Mouse (Mus musculus) cerebellum, adult 2 months (tissue): ENCODE results near the gene Ebf1. TPM values are rescaled to one million over a fixed set of nuclear protein-coding genes. Genes with fewer than 3 reads are reported as not detected.

ENCODE experiments used
- DNase-seq, 2 experiments: peaks; one replicate each; pipeline ENCODE4 v3.0.0; 2021
- H3K27ac ChIP-seq: fragments of 200-500 bp; 2 replicates; pipeline ENCODE4 v1.5.1; 2012; ENCODE audit warnings: low read length, control low read depth, inconsistent platforms; ENCODE audit not compliant: insufficient read depth
- H3K27me3 ChIP-seq: fragments of 200-500 bp; 2 replicates; pipeline ENCODE4 v1.6.1; 2012; ENCODE audit warnings: inconsistent platforms, mild to moderate bottlenecking, low read length, moderate library complexity; ENCODE audit not compliant: control insufficient read depth, insufficient read depth
- H3K4me1 ChIP-seq: fragments of 200-500 bp; 2 replicates; pipeline ENCODE4 v1.6.1; 2011; ENCODE audit warnings: low read length; ENCODE audit not compliant: control insufficient read depth, insufficient read depth
- H3K4me3 ChIP-seq: fragments of 200-500 bp; replicated peaks from 2 replicates; pipeline ENCODE3; 2011; ENCODE audit warnings: mild to moderate bottlenecking, low read depth, low read length, control low read depth; ENCODE audit not compliant: insufficient read depth
- CTCF ChIP-seq: fragments of 200-500 bp; IDR thresholded peaks from 2 replicates; pipeline ENCODE4 v1.5.1; 2011; ENCODE audit warnings: low read depth, mild to moderate bottlenecking, control low read depth, low read length, moderate library complexity, borderline replicate concordance; ENCODE audit not compliant: insufficient read depth
- POLR2A ChIP-seq: fragments of 200-500 bp; IDR thresholded peaks from 2 replicates; pipeline ENCODE4 v1.6.1; 2011; ENCODE audit warnings: low read length, control low read depth, borderline replicate concordance; ENCODE audit not compliant: insufficient read depth
- WGBS: fragments of 180-500 bp; shearing (Covaris S2); methylation state at CpG from one replicate; pipeline ENCODE4 v1.1.7; 2018; 5-methylcytosine and 5-hydroxymethylcytosine counted together
- polyA plus RNA-seq: library from polyadenylated mRNA; depleted of rRNA; stranded (reverse); fragments of >200 nt; gene quantifications from 2 replicates; pipeline ENCODE4 v1.2.3, GENCODE M21; 2012

The Ebf1 gene
- polyA plus RNA-seq, 1 experiment: 24.9 TPM

DNA sequence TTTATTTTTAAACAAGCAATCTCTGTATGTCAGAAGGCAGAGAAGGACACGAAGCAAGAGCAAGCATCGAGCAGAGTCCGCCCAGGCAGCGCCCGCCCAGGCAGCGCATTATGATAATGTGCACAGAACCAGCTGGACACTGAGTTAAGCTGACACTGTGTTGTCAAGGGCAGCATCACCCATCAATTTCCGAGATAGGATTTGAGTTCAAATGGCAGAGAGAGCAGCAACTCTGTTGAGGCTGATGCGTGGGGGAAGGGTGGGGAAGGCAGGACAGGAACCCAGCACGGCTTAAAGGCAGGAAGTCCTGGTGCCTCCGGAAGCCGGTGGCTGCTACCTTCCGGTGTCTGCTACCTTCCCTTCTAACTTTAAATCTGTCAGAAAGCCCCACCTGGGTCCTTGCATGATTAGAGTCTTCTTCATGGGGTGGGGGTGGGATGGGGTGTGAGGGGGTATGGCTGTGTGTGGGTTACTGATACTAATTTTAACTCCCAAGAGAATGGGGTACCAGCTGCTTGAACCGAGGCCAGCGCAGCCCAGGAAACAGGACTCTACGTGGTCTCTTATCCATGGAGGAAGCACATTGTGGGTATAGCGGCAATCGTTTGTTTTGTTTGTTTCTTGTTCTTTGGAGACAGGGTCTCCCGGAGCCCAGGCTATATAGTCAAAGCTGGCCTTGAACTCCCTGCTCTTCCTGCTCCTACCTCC, 275.9 kb downstream of the Ebf1 start:
- TF ChIP-seq CTCF (no peak), POLR2A (no peak)
- no peak overlapping the region for H3K4me3 ChIP-seq
- DNase-seq: no peak
- WGBS: 54% methylated on average over 18 of the region's 18 CpGs
- H3K27ac ChIP-seq: no peak overlapping the region
- no peaks in the 10 kb centered on the region for H3K4me1 ChIP-seq
- H3K27me3 ChIP-seq: no peaks in the 10 kb centered on the region

GRCm38 (mm10) chr11:44893986-44894385, 276.9 kb downstream of the Ebf1 start:
- H3K27ac ChIP-seq: no peak overlapping the region
- no peak overlapping the region for H3K4me3 ChIP-seq
- TF ChIP-seq POLR2A (no peak), CTCF (no peak)
- no peaks in the 10 kb centered on the region for H3K27me3 ChIP-seq
- DNase-seq: no peak
- H3K4me1 ChIP-seq: no peaks in the 10 kb centered on the region

GRCm38 (mm10) chr11:44894798-44895197, 277.7 kb downstream of the Ebf1 start:
- WGBS: 66% methylated on average over 4 of the region's 4 CpGs
- Histone ChIP-seq H3K4me1 (no peaks in the 10 kb centered on the region; the same call in 1 of the 2 replicates), H3K27ac (no peak overlapping the region), H3K4me3 (no peak overlapping the region), H3K27me3 (no peaks in the 10 kb centered on the region)
- DNase-seq: no peak
- TF ChIP-seq POLR2A (no peak), CTCF (no peak)

GRCm38 (mm10) chr11:44895893-44896292, 278.8 kb downstream of the Ebf1 start:
- TF ChIP-seq CTCF (no peak), POLR2A (no peak)
- H3K27me3 ChIP-seq: no peaks in the 10 kb centered on the region
- no peak for DNase-seq
- no peak overlapping the region for H3K4me3 ChIP-seq
- 96% methylated on average over 1 of the region's 1 CpGs for WGBS
- H3K27ac ChIP-seq: no peak overlapping the region
- no peaks in the 10 kb centered on the region; the same call in 1 of the 2 replicates for H3K4me1 ChIP-seq

DNA sequence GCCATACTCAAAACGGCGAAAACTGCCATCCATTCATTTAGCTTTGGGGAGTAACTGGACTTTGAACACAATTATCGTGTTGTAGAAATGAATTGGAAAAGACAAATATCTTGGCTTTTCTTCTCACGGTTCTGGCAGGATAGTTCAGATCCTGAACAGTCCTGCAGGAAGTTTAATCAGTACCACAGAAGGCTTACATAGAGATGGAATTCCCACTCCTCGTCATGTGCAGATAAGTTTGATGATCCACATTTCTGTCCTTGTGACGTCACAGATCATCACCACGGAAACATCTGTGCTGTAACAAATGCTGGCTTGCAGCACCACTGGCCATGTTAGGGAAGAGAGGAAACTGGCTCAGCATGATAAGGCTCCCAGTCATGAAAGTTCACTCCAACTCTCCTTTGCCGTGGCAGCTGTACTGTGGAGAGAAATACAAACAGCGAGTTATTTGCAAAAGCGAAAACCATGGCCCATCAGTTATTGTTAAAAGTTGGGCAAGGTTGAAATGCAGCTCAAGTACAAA, 280.1 kb downstream of the Ebf1 start:
- Histone ChIP-seq H3K4me3 (no peak overlapping the region), H3K4me1 (peaks cover 4% of the 10 kb centered on the region; the same call in 1 of the 2 replicates), H3K27me3 (no peaks in the 10 kb centered on the region), H3K27ac (no peak overlapping the region)
- WGBS: 58% methylated on average over 10 of the region's 10 CpGs
- no peak for DNase-seq
- TF ChIP-seq POLR2A (no peak), CTCF (no peak)

DNA sequence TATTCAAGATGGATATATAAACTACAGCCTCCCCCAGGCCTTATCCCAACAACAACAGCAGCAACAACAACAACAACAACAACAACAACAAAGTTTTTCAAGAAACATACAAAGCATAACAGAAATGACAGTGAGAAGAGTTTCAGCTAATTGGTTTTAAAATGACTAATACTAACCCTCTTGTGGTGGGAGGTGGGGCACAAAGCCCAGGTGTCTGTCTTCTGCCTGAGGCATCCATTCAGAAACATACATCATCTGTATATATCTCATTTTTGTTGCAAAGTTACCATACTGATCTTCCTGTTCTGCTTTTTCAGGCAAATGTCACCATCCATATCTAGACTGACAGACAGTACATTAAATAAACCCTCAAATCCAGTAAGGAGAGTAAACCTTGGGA, 282.4 kb downstream of the Ebf1 start:
- Histone ChIP-seq H3K4me1 (peaks cover 4% of the 10 kb centered on the region; the same call in 1 of the 2 replicates), H3K27ac (no peak overlapping the region), H3K4me3 (no peak overlapping the region), H3K27me3 (no peaks in the 10 kb centered on the region)
- DNase-seq: no peak
- no peak for TF ChIP-seq CTCF
- TF ChIP-seq POLR2A: no peak

- no peak for TF ChIP-seq POLR2A
- no peak for TF ChIP-seq CTCF
- WGBS: 36% methylated on average over 7 of the region's 7 CpGs
- Histone ChIP-seq H3K27me3 (no peaks in the 10 kb centered on the region), H3K4me3 (no peak overlapping the region), H3K4me1 (peaks cover 4% of the 10 kb centered on the region; the same call in 1 of the 2 replicates), H3K27ac (no peak overlapping the region)
- DNase-seq: peak in 1 of 2 experiments; percentile 35
Observed at GRCm38 (mm10) chr11:44899965-44900364, 282.8 kb downstream of the Ebf1 start.

GRCm38 (mm10) chr11:44900496-44900895, 283.4 kb downstream of the Ebf1 start:
- Histone ChIP-seq H3K27ac (no peak overlapping the region), H3K4me3 (no peak overlapping the region), H3K4me1 (peaks cover 4% of the 10 kb centered on the region; the same call in 1 of the 2 replicates), H3K27me3 (no peaks in the 10 kb centered on the region)
- TF ChIP-seq POLR2A (no peak), CTCF (no peak)
- WGBS: 71% methylated on average over 7 of the region's 7 CpGs
- DNase-seq: no peak
